Mouse (Mus musculus) lung, adult 2 months (tissue): ENCODE measurements around the gene Lypd8.

Experiments used
- CTCF ChIP-seq: fragments of 200-500 bp; IDR thresholded peaks from 2 replicates; pipeline ENCODE4 v1.5.1; 2011; ENCODE audit warnings: mild to moderate bottlenecking, low read length, control low read depth; ENCODE audit not compliant: insufficient read depth
- POLR2A ChIP-seq: fragments of 200-500 bp; IDR thresholded peaks from 2 replicates; pipeline ENCODE4 v1.6.1; 2011; ENCODE audit warnings: low read depth, mild to moderate bottlenecking, control low read depth, low read length, borderline replicate concordance; ENCODE audit errors: extremely low read depth

DNA sequence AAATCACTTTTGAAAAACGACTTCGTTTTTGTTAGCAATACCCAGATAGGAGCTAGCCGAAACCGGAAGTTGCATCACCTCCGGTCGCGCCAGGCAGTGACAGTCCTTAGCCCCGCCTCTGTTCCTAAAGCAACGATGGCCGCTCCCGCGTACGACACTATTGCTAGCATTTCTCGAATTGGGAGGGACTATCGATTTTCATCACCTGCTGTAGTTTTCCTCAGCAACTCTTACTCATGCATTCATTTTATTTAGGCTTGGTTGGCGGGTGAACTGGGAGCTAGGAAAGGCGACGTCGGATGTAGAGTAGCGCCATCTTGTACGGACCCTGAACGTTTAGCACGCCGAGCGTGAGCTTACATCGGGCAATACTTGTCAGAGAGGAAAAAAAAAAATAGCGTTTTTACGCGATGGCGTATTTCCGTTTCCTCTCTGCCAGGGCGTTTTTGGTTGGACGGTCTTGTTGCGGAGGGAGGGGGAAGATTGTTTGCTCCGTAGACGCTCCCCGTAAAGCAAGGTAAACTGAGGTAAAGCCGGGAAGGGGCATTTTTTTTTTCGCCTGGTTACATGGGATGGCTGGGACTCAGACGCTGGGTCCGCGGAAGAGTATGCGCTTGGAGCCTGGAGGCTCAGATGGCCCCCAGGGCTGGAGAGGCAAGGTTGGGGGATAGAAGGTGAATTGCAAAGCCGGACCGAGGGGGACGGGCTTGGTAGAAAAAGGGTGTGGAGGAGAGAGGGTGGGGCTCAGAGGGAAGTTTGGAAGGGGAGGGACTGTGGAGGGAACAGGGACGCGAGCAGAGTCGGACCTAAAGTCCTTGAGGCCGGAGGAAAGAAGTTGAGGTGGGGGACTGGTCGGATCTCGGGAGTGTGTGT is 48.3 kb upstream of the Lypd8 start, which contains the start of the genes Zfp672 and Sh3bp5l:
- no peak for TF ChIP-seq CTCF
- TF ChIP-seq POLR2A = peak; percentile 76; the same call in 1 of the 2 replicates
